Mouse (Mus musculus): ENCODE measurements around the gene Sox30. TPM values are rescaled to one million over a fixed set of nuclear protein-coding genes. Genes with fewer than 3 reads are reported as not detected.

Sox30 gene
- polyA plus RNA-seq, 1 experiment, result 184 TPM

DNA sequence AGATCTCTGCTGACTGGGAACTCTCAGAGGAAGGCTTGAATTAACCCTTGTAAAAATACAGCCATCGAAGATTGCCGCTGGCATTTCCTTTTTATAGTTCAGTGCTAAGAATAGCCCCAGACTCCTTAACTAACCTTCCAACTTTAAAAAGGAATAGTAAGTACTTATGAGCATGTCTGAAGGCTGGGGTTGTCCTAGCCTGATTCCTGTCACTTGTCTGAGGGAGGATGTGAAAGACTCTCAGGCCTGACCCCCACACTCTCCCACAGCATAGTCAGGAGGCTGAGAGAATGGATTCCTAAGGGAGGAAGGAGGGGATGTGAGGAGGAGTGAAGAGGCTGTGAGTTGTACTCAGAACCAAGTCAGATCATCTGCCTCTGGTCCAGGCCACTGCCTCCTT lies 49.4 kb downstream of the Sox30 start:
- TF ChIP-seq CTCF (IDR thresholded peaks at IDR 0.05; ENCODE audit: control insufficient read depth, insufficient read depth, insufficient replicate concordance, low read depth, low read length) (no peak), POLR2A (IDR thresholded peaks at IDR 0.05; ENCODE audit: control insufficient read depth, low read depth, low read length) (no peak)
- no peaks in the 10 kb centered on the region for H3K4me1 ChIP-seq (ENCODE audit: control insufficient read depth, insufficient read depth, low read length)
- no peaks in the 10 kb centered on the region for H3K36me3 ChIP-seq (ENCODE audit: control insufficient read depth, insufficient read depth, low read length)
- H3K4me3 ChIP-seq (ENCODE audit: control insufficient read depth, low read depth, low read length), result no peak overlapping the region
- no peak overlapping the region for H3K27ac ChIP-seq (ENCODE audit: control insufficient read depth, insufficient read depth, low read depth, low read length)
- no peaks in the 10 kb centered on the region for H3K27me3 ChIP-seq (ENCODE audit: control insufficient read depth, insufficient read depth, low read length)

DNA sequence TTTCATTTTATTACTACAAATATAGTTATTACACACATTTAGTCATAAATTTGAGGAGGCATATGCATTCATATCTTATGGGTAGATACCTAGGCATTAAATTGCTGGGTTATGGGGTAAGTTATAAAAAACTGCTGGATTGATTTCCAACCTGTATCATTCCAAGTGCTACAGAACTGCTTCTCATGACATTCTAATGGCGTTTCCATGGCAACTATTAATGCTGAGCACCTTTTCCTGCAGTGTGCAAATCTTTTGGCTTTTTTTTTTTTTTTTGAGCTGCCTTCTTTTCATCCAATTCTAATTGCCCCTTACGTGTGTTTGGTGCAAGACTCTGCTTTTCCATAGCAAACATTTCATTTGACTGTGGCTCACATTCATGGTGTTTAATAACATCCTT lies 49.9 kb downstream of the Sox30 start:
- Histone ChIP-seq H3K36me3 (ENCODE audit: control insufficient read depth, insufficient read depth, low read length) (no peaks in the 10 kb centered on the region), H3K27me3 (ENCODE audit: control insufficient read depth, insufficient read depth, low read length) (no peaks in the 10 kb centered on the region), H3K27ac (ENCODE audit: control insufficient read depth, insufficient read depth, low read depth, low read length) (no peak overlapping the region), H3K4me3 (ENCODE audit: control insufficient read depth, low read depth, low read length) (no peak overlapping the region), H3K4me1 (ENCODE audit: control insufficient read depth, insufficient read depth, low read length) (no peaks in the 10 kb centered on the region)
- TF ChIP-seq CTCF (IDR thresholded peaks at IDR 0.05; ENCODE audit: control insufficient read depth, insufficient read depth, insufficient replicate concordance, low read depth, low read length) (no peak), POLR2A (IDR thresholded peaks at IDR 0.05; ENCODE audit: control insufficient read depth, low read depth, low read length) (no peak)

DNA sequence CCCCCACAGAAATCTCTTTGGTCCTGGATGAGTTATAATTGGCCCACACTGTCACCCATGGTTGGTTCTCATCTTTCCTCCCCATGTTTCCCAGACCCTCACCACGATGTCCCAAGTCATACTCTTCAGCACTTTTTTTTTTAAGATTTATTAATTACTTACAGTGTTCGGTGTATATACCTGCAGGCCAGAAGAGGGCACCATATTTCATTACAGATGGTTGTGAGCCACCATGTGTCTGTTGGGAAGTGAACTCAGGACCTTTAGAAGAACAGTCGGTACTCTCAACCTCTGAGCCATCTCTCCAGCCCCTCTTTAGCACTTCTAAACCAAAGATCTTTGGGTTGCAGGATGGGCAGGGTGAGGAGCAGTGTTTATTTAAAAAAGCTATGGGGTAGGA lies 51.4 kb downstream of the Sox30 start:
- no peak overlapping the region for H3K4me3 ChIP-seq (ENCODE audit: control insufficient read depth, low read depth, low read length)
- TF ChIP-seq POLR2A (IDR thresholded peaks at IDR 0.05; ENCODE audit: control insufficient read depth, low read depth, low read length) (no peak), CTCF (IDR thresholded peaks at IDR 0.05; ENCODE audit: control insufficient read depth, insufficient read depth, insufficient replicate concordance, low read depth, low read length) (no peak)

DNA sequence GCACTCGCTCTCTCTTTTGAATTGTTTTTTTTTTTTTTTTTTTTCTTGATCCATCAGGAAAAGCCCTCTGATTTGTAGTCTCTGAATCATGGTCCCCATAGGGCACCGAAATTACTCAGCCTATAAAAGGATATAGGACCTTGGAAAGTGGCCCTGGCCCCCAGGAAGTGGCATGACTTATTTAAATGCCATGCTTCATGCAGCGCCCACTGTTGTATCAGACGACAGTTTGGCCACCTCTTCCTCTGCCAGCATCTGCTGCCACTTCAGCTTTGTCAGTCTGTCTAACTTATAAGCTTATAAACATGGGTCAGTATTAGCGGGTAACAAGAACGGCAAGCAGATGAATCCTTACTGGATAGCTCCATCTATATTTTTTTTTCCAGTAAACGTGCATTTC lies 52.8 kb downstream of the Sox30 start:
- no peaks in the 10 kb centered on the region for H3K27me3 ChIP-seq (ENCODE audit: control insufficient read depth, insufficient read depth, low read length)
- no peak overlapping the region for H3K4me3 ChIP-seq (ENCODE audit: control insufficient read depth, low read depth, low read length)
- H3K4me1 ChIP-seq (ENCODE audit: control insufficient read depth, insufficient read depth, low read length), result no peaks in the 10 kb centered on the region
- H3K36me3 ChIP-seq (ENCODE audit: control insufficient read depth, insufficient read depth, low read length), result no peaks in the 10 kb centered on the region
- no peak overlapping the region for H3K27ac ChIP-seq (ENCODE audit: control insufficient read depth, insufficient read depth, low read depth, low read length)
- TF ChIP-seq CTCF (IDR thresholded peaks at IDR 0.05; ENCODE audit: control insufficient read depth, insufficient read depth, insufficient replicate concordance, low read depth, low read length) (no peak), POLR2A (IDR thresholded peaks at IDR 0.05; ENCODE audit: control insufficient read depth, low read depth, low read length) (no peak)

More for the DNA sequence above, 51.4 kb downstream of the Sox30 start:
- Histone ChIP-seq H3K36me3 (ENCODE audit: control insufficient read depth, insufficient read depth, low read length) (no peaks in the 10 kb centered on the region), H3K27me3 (ENCODE audit: control insufficient read depth, insufficient read depth, low read length) (no peaks in the 10 kb centered on the region), H3K27ac (ENCODE audit: control insufficient read depth, insufficient read depth, low read depth, low read length) (no peak overlapping the region), H3K4me1 (ENCODE audit: control insufficient read depth, insufficient read depth, low read length) (no peaks in the 10 kb centered on the region)

DNA sequence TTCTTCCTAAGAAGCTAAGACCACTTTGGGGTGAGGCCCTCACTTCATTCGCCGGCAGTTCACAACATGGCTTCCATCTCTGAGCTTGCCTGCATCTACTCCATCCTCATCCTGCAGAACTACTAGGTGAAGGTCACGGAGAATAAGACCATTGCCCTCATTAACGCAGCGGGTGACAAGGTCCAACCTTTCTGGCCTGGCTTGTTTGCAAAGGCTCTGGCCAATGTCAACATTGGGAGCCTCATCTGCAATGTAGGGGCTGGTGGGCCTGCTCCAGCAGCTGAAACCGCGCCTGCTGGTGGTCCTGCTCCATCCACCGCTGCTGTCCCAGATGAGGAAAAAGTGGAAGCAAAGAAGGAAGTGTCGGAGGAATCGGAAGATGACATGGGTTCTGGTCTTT lies 56.3 kb downstream of the Sox30 start:
- H3K4me3 ChIP-seq (ENCODE audit: control insufficient read depth, low read depth, low read length), result no peak overlapping the region
- peaks cover 16% of the 10 kb centered on the region for H3K4me1 ChIP-seq (ENCODE audit: control insufficient read depth, insufficient read depth, low read length)
- no peaks in the 10 kb centered on the region for H3K36me3 ChIP-seq (ENCODE audit: control insufficient read depth, insufficient read depth, low read length)
- no peak for TF ChIP-seq CTCF (IDR thresholded peaks at IDR 0.05; ENCODE audit: control insufficient read depth, insufficient read depth, insufficient replicate concordance, low read depth, low read length)
- TF ChIP-seq POLR2A (IDR thresholded peaks at IDR 0.05; ENCODE audit: control insufficient read depth, low read depth, low read length), result no peak
- H3K27me3 ChIP-seq (ENCODE audit: control insufficient read depth, insufficient read depth, low read length), result no peaks in the 10 kb centered on the region
- H3K27ac ChIP-seq (ENCODE audit: control insufficient read depth, insufficient read depth, low read depth, low read length), result no peak overlapping the region

DNA sequence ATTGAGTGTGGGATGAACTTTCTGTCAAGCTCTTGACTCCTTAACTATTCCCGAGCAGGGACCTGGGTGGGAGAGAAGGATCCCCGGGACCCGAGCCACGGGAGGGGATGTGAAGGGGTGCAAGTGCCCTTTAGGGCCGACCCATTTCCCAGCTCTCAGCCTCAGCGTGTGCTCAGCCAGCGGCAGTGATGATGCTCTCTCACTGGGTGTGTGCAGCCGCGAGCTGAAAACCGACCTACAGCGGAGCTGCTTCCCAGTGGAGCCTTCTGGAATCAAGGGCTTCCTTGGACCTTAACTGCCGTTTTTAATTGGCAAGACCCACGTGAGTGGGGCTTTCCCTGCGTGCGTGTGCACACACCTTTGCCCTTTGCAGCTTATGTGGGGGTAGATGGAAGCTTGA lies 58.8 kb downstream of the Sox30 start:
- no peak for TF ChIP-seq POLR2A (IDR thresholded peaks at IDR 0.05; ENCODE audit: control insufficient read depth, low read depth, low read length)
- no peak for TF ChIP-seq CTCF (IDR thresholded peaks at IDR 0.05; ENCODE audit: control insufficient read depth, insufficient read depth, insufficient replicate concordance, low read depth, low read length)
- H3K27me3 ChIP-seq (ENCODE audit: control insufficient read depth, insufficient read depth, low read length), result no peaks in the 10 kb centered on the region
- H3K27ac ChIP-seq (ENCODE audit: control insufficient read depth, insufficient read depth, low read depth, low read length), result no peak overlapping the region
- peak overlapping the region; percentile 73 for H3K4me3 ChIP-seq (ENCODE audit: control insufficient read depth, low read depth, low read length)
- peaks cover 18% of the 10 kb centered on the region for H3K4me1 ChIP-seq (ENCODE audit: control insufficient read depth, insufficient read depth, low read length)
- no peaks in the 10 kb centered on the region for H3K36me3 ChIP-seq (ENCODE audit: control insufficient read depth, insufficient read depth, low read length)

DNA sequence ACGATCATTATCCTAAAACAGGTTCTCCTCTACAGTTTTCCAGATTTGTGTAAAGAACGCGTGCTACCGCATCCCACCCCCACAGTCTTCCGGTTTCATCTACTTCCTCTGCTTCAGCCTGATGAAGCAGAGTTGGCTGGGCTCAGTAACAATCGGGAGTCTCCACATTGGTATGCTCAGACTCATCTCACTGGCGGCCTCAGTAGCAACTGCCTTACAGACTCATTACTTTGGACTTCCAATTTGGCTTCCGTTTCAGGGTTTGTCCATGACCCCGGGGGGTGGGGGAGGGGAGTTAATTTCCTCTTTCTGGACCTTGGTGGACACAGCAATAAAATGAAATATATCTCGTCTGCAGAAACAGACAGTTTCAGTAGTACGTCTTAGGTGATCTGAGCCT lies 59.2 kb downstream of the Sox30 start:
- Histone ChIP-seq H3K4me1 (ENCODE audit: control insufficient read depth, insufficient read depth, low read length) (peaks cover 18% of the 10 kb centered on the region), H3K27me3 (ENCODE audit: control insufficient read depth, insufficient read depth, low read length) (no peaks in the 10 kb centered on the region), H3K27ac (ENCODE audit: control insufficient read depth, insufficient read depth, low read depth, low read length) (no peak overlapping the region), H3K4me3 (ENCODE audit: control insufficient read depth, low read depth, low read length) (peak overlapping the region; percentile 73), H3K36me3 (ENCODE audit: control insufficient read depth, insufficient read depth, low read length) (no peaks in the 10 kb centered on the region)
- TF ChIP-seq CTCF (IDR thresholded peaks at IDR 0.05; ENCODE audit: control insufficient read depth, insufficient read depth, insufficient replicate concordance, low read depth, low read length) (no peak), POLR2A (IDR thresholded peaks at IDR 0.05; ENCODE audit: control insufficient read depth, low read depth, low read length) (no peak)

All from testis, adult 2 months (tissue).